Mouse (Mus musculus): ENCODE data around the gene Ngfr. TPM values are rescaled to one million over a fixed set of nuclear protein-coding genes. Genes with fewer than 3 reads are reported as not detected.

Gene Ngfr
- polyA plus RNA-seq, 1 experiment: 6.5 TPM

GRCm38 (mm10) chr11:95567936-95568715 lies 19.4 kb downstream of the Ngfr start:
- Histone ChIP-seq H3K4me1 (ENCODE audit: control insufficient read depth, insufficient read depth, insufficient read length, low read length) (peaks cover 2% of the 10 kb centered on the region), H3K27ac (ENCODE audit: insufficient read depth, low read depth, low read length) (no peak overlapping the region; the same call in 1 of the 2 replicates)
- WGBS: 41% methylated on average over 8 of the region's 8 CpGs

GRCm38 (mm10) chr11:95567366-95567765 lies 20.2 kb downstream of the Ngfr start:
- H3K36me3 ChIP-seq (ENCODE audit: control insufficient read depth, insufficient read depth, low read length): no peaks in the 10 kb centered on the region
- H3K27me3 ChIP-seq (ENCODE audit: control insufficient read depth, insufficient read depth, low read length): no peaks in the 10 kb centered on the region; the same call in 1 of the 2 replicates
- WGBS: 80% methylated on average over 6 of the region's 6 CpGs
- H3K27ac ChIP-seq (ENCODE audit: insufficient read depth, low read depth, low read length): no peak overlapping the region
- no peak overlapping the region for H3K4me3 ChIP-seq (ENCODE audit: low read depth, low read length)
- TF ChIP-seq POLR2A (IDR thresholded peaks at IDR 0.05; ENCODE audit: low read depth, low read length) (no peak), CTCF (IDR thresholded peaks at IDR 0.05; ENCODE audit: extremely low read depth, insufficient read length, insufficient replicate concordance, low read depth, low read length) (no peak)
- H3K4me1 ChIP-seq (ENCODE audit: control insufficient read depth, insufficient read depth, insufficient read length, low read length): peaks cover 2% of the 10 kb centered on the region

More at GRCm38 (mm10) chr11:95567936-95568715, 19.4 kb downstream of the Ngfr start:
- Histone ChIP-seq H3K27me3 (ENCODE audit: control insufficient read depth, insufficient read depth, low read length) (no peaks in the 10 kb centered on the region; the same call in 1 of the 2 replicates), H3K4me3 (ENCODE audit: low read depth, low read length) (no peak overlapping the region), H3K36me3 (ENCODE audit: control insufficient read depth, insufficient read depth, low read length) (no peaks in the 10 kb centered on the region)
- TF ChIP-seq CTCF (IDR thresholded peaks at IDR 0.05; ENCODE audit: extremely low read depth, insufficient read length, insufficient replicate concordance, low read depth, low read length) (no peak), POLR2A (IDR thresholded peaks at IDR 0.05; ENCODE audit: low read depth, low read length) (no peak)

DNA sequence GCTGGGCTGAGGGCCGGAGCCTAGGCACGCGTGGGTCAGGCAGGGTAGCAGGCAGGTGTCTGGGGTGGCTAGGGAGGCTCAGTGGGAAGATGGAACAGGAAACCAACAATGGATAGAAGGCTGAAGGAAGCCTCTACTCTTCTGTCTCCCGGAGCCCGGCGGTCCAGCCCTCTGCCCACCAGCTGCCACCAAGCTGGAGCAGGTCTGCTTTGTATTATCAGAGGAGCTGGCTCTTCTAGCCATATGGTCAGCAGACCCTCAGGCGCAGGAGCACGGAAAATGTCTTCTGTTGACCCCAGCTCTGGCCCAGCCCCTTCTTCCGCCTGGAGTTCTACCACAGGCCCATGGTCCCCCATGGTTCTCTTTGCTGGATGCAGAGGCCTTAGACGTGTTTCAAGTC lies 22.2 kb downstream of the Ngfr start:
- H3K27me3 ChIP-seq (ENCODE audit: control insufficient read depth, insufficient read depth, low read length): no peaks in the 10 kb centered on the region
- no peak for TF ChIP-seq CTCF (IDR thresholded peaks at IDR 0.05; ENCODE audit: extremely low read depth, insufficient read length, insufficient replicate concordance, low read depth, low read length)
- no peak for TF ChIP-seq POLR2A (IDR thresholded peaks at IDR 0.05; ENCODE audit: low read depth, low read length)
- H3K36me3 ChIP-seq (ENCODE audit: control insufficient read depth, insufficient read depth, low read length): no peaks in the 10 kb centered on the region
- H3K27ac ChIP-seq (ENCODE audit: insufficient read depth, low read depth, low read length): no peak overlapping the region
- no peak overlapping the region for H3K4me3 ChIP-seq (ENCODE audit: low read depth, low read length)
- H3K4me1 ChIP-seq (ENCODE audit: control insufficient read depth, insufficient read depth, insufficient read length, low read length): no peaks in the 10 kb centered on the region; the same call in 1 of the 2 replicates
- 92% methylated on average over 10 of the region's 10 CpGs for WGBS

DNA sequence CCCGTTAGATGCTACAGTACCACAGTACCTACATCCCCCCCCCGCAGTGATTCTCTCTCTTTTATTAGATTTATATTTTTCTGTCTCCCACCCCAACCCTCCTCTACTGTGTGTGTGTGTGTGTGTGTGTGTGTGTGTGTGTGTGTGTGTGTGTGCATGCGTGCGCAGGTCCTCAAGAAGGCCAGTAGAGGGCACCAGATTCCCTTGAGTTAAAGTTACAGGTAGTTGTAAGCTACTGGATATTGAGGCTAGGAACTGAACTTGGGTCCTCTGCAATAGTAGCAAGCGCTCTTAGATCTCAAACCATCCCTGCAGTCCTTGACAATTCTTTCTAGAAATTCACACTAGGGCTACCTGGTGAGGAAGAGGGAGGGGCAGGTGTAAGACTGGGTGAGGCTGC lies 23.7 kb downstream of the Ngfr start:
- TF ChIP-seq POLR2A (IDR thresholded peaks at IDR 0.05; ENCODE audit: low read depth, low read length) (no peak), CTCF (IDR thresholded peaks at IDR 0.05; ENCODE audit: extremely low read depth, insufficient read length, insufficient replicate concordance, low read depth, low read length) (no peak)
- Histone ChIP-seq H3K4me1 (ENCODE audit: control insufficient read depth, insufficient read depth, insufficient read length, low read length) (no peaks in the 10 kb centered on the region; the same call in 1 of the 2 replicates), H3K27ac (ENCODE audit: insufficient read depth, low read depth, low read length) (no peak overlapping the region), H3K27me3 (ENCODE audit: control insufficient read depth, insufficient read depth, low read length) (no peaks in the 10 kb centered on the region), H3K4me3 (ENCODE audit: low read depth, low read length) (no peak overlapping the region), H3K36me3 (ENCODE audit: control insufficient read depth, insufficient read depth, low read length) (no peaks in the 10 kb centered on the region)
- WGBS: 96% methylated on average over 5 of the region's 5 CpGs

DNA sequence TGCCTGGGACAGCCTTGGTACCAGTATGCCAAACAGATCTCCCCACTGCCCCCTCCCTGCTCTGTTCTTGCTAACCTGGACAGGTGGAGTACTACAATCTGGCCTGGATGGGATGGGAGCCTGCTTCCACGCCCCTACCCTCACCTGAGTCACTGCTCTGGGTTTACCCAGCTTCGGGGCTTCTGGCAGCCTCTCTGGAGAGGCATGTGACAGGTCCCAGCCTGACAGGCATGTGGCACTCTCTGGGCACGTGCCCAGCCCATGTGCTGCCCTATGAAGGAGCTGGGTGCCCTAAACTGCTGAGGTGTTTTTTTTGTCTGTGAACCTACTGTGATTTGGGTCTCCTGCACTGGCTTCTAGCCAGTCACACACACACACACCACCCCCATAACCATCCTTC lies 26.8 kb downstream of the Ngfr start:
- TF ChIP-seq CTCF (IDR thresholded peaks at IDR 0.05; ENCODE audit: extremely low read depth, insufficient read length, insufficient replicate concordance, low read depth, low read length) (no peak), POLR2A (IDR thresholded peaks at IDR 0.05; ENCODE audit: low read depth, low read length) (no peak)
- Histone ChIP-seq H3K4me3 (ENCODE audit: low read depth, low read length) (no peak overlapping the region), H3K4me1 (ENCODE audit: control insufficient read depth, insufficient read depth, insufficient read length, low read length) (no peaks in the 10 kb centered on the region), H3K27me3 (ENCODE audit: control insufficient read depth, insufficient read depth, low read length) (no peaks in the 10 kb centered on the region), H3K27ac (ENCODE audit: insufficient read depth, low read depth, low read length) (no peak overlapping the region), H3K36me3 (ENCODE audit: control insufficient read depth, insufficient read depth, low read length) (no peaks in the 10 kb centered on the region)
- 22% methylated on average over 3 of the region's 3 CpGs for WGBS

DNA sequence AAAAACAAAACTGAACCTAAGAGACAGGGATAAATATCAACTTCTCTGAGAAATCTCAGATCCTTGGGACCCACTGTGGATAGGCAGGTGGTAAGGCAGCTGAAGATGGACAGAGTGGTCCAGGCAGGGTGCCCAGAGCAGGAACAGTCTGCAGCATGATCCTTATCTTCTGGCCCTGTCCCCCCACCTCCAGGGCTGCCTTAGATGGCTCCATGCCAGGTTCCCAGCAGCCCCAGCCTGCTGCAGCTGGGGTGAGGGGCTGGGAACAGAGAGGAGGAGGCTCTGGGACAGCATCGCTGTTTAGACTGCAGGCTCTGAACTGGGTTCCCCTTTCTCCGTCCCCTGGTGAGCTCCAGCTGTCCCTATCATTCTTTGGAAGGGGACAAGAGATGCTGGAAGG lies 27.8 kb downstream of the Ngfr start:
- H3K27ac ChIP-seq (ENCODE audit: insufficient read depth, low read depth, low read length): no peak overlapping the region
- WGBS: 80% methylated on average over 2 of the region's 2 CpGs
- no peak overlapping the region for H3K4me3 ChIP-seq (ENCODE audit: low read depth, low read length)
- no peaks in the 10 kb centered on the region for H3K4me1 ChIP-seq (ENCODE audit: control insufficient read depth, insufficient read depth, insufficient read length, low read length)
- TF ChIP-seq POLR2A (IDR thresholded peaks at IDR 0.05; ENCODE audit: low read depth, low read length) (no peak), CTCF (IDR thresholded peaks at IDR 0.05; ENCODE audit: extremely low read depth, insufficient read length, insufficient replicate concordance, low read depth, low read length) (no peak)
- no peaks in the 10 kb centered on the region for H3K27me3 ChIP-seq (ENCODE audit: control insufficient read depth, insufficient read depth, low read length)
- no peaks in the 10 kb centered on the region for H3K36me3 ChIP-seq (ENCODE audit: control insufficient read depth, insufficient read depth, low read length)

GRCm38 (mm10) chr11:95557719-95558118 lies 29.8 kb downstream of the Ngfr start:
- Histone ChIP-seq H3K27me3 (ENCODE audit: control insufficient read depth, insufficient read depth, low read length) (no peaks in the 10 kb centered on the region), H3K4me1 (ENCODE audit: control insufficient read depth, insufficient read depth, insufficient read length, low read length) (no peaks in the 10 kb centered on the region), H3K27ac (ENCODE audit: insufficient read depth, low read depth, low read length) (no peak overlapping the region), H3K36me3 (ENCODE audit: control insufficient read depth, insufficient read depth, low read length) (no peaks in the 10 kb centered on the region), H3K4me3 (ENCODE audit: low read depth, low read length) (no peak overlapping the region)
- WGBS: 51% methylated on average over 6 of the region's 6 CpGs
- TF ChIP-seq POLR2A (IDR thresholded peaks at IDR 0.05; ENCODE audit: low read depth, low read length) (no peak), CTCF (IDR thresholded peaks at IDR 0.05; ENCODE audit: extremely low read depth, insufficient read length, insufficient replicate concordance, low read depth, low read length) (no peak)
